Mouse (Mus musculus) spleen, adult 2 months (tissue): Measurements from ENCODE around the gene Gatd1.
A peak's percentile ranks its signal among the peaks of the same experiment; 100 is the strongest.

ENCODE experiments used
- CTCF ChIP-seq: fragments of 200-500 bp; IDR thresholded peaks from 2 replicates; pipeline ENCODE4 v1.5.1; 2011; ENCODE audit warnings: mild to moderate bottlenecking, inconsistent platforms; ENCODE audit not compliant: insufficient read depth, insufficient read length, insufficient replicate concordance; ENCODE audit errors: extremely low read depth
- POLR2A ChIP-seq: fragments of 200-500 bp; IDR thresholded peaks from 2 replicates; pipeline ENCODE4 v1.6.1; 2011; ENCODE audit warnings: low read depth, low read length, inconsistent platforms

- TF ChIP-seq CTCF (peak; percentile 79), POLR2A (peak; percentile 38)
These were observed 23.5 kb upstream of the Gatd1 start, which contains the start of gene Slc25a22 for GRCm38 (mm10) chr7:141437178-141438120.
